ENCODE assay signal across 14 mouse cellular contexts in the genomic region with DNA sequence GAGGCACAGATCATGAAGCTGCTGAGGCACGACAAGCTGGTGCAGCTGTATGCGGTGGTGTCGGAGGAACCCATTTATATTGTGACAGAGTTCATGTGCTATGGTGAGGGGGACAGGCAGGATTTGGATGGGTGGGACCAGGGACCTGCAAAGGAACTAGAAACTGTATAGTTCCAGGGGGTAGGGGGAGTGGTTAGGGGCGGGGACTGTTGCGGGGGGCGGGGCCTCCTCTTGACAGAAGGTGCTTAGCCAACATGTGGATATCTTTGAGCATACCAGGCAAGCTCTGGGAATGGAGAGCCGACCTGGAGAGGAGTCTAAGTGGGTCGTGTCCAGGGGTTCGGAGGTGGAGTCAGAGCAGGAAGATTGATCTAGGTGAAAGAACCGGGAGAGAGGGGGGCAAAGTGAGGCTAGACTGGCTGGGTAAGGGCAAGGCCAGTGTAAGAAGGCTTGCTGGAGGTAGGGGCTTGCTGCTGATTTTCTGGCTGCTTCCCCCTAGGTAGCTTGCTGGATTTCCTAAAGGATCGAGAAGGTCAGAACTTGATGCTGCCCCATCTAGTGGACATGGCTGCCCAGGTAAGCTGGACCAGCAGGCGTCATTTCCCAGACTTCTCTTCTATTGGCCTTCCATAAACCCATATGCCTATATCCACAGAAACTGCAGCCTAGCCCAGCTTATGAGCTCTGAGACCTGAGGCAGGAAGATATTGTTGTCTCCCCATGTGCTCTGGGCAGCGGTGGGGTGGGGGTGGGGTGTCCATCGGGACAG. TPM values are rescaled to one million over a fixed set of nuclear protein-coding genes. Genes with fewer than 3 reads are reported as not detected.
DNase-seq lines count a peak whose midpoint lies in the region; ATAC-seq and TF ChIP-seq lines count a peak whose summit lies in the region.
"Had no signal": no experiment of that assay in that cellular context is flagged by ENCODE, and none has a peak within 500 bp of the region (broad histone marks: within the 10 kb centered on the region; RNA-seq: fewer than 3 reads in every experiment).

No protein-coding gene starts in this region.

- no peaks in the 10 kb centered on the region for H3K4me1 ChIP-seq in hindbrain, postnatal 0 days (ENCODE audit: insufficient read depth, low read length)
- peaks cover 1% of the 10 kb centered on the region for H3K4me1 ChIP-seq in hindbrain, embryonic 16.5 days (ENCODE audit: control insufficient read depth, insufficient read depth, low read depth, low read length)
- H3K4me1 ChIP-seq in lung, postnatal 0 days (ENCODE audit: insufficient read depth, low read depth, low read length), result no peaks in the 10 kb centered on the region
- peaks cover 35% of the 10 kb centered on the region for H3K4me1 ChIP-seq in embryonic facial prominence, embryonic 10.5 days
- H3K4me1 ChIP-seq in stomach, postnatal 0 days (replicated peaks; ENCODE audit: control insufficient read depth, insufficient read depth), result no peaks in the 10 kb centered on the region
- peaks cover 20% of the 10 kb centered on the region for H3K4me1 ChIP-seq in forebrain, embryonic 10.5 days

- no peak for TF ChIP-seq CTCF in hindbrain, postnatal 0 days (IDR thresholded peaks at IDR 0.05; ENCODE audit: low read depth)
- TF ChIP-seq CTCF in lung, postnatal 0 days (IDR thresholded peaks at IDR 0.05), result peak; percentile 33
- TF ChIP-seq CTCF in stomach, postnatal 0 days (IDR thresholded peaks at IDR 0.05; ENCODE audit: low read depth), result peak; percentile 34; the same call in 1 of the 2 replicates

- 0 out of 2 replicates have a peak, but pooled peaks have one; percentile 24 for ATAC-seq in hindbrain, postnatal 0 days
- no peak for ATAC-seq in hindbrain, embryonic 16.5 days
- no peak for ATAC-seq in lung, postnatal 0 days
- no peak for ATAC-seq in stomach, postnatal 0 days (ENCODE audit: low FRiP score, low TSS enrichment)

- H3K4me3 ChIP-seq in hindbrain, postnatal 0 days (ENCODE audit: low read length), result no peak overlapping the region
- H3K4me3 ChIP-seq in hindbrain, embryonic 16.5 days (ENCODE audit: low read length), result no peak overlapping the region
- H3K4me3 ChIP-seq in lung, postnatal 0 days (ENCODE audit: low read depth, low read length), result no peak overlapping the region
- no peak overlapping the region for H3K4me3 ChIP-seq in embryonic facial prominence, embryonic 10.5 days
- no peak overlapping the region for H3K4me3 ChIP-seq in stomach, postnatal 0 days (ENCODE audit: low read depth, low read length)
- H3K4me3 ChIP-seq in forebrain, embryonic 10.5 days, result no peak overlapping the region
- H3K4me3 ChIP-seq: liver, embryonic 15.5 days; megakaryocyte, embryonic 14.5 days had no signal

- no peaks in the 10 kb centered on the region for H3K9me3 ChIP-seq in hindbrain, postnatal 0 days (ENCODE audit: low read length)
- H3K9me3 ChIP-seq in hindbrain, embryonic 16.5 days (ENCODE audit: control insufficient read depth, low read length), result no peaks in the 10 kb centered on the region
- H3K9me3 ChIP-seq in lung, postnatal 0 days (ENCODE audit: low read length), result no peaks in the 10 kb centered on the region
- no peaks in the 10 kb centered on the region for H3K9me3 ChIP-seq in embryonic facial prominence, embryonic 10.5 days
- no peaks in the 10 kb centered on the region for H3K9me3 ChIP-seq in stomach, postnatal 0 days (ENCODE audit: control insufficient read depth, low read length)
- no peaks in the 10 kb centered on the region for H3K9me3 ChIP-seq in forebrain, embryonic 10.5 days
- H3K9me3 ChIP-seq: liver, embryonic 15.5 days; megakaryocyte, embryonic 14.5 days had no signal

- 48% methylated on average over 14 of the region's 14 CpGs for WGBS in hindbrain, postnatal 0 days
- WGBS in hindbrain, embryonic 16.5 days, result 56% methylated on average over 14 of the region's 14 CpGs
- 39% methylated on average over 13 of the region's 14 CpGs for WGBS in lung, postnatal 0 days
- WGBS in embryonic facial prominence, embryonic 10.5 days, result 47% methylated on average over 14 of the region's 14 CpGs
- 41% methylated on average over 14 of the region's 14 CpGs for WGBS in stomach, postnatal 0 days
- WGBS in forebrain, embryonic 10.5 days, result 49% methylated on average over 14 of the region's 14 CpGs

- no peak overlapping the region for H3K4me2 ChIP-seq in hindbrain, postnatal 0 days (ENCODE audit: low read depth, low read length)
- no peak overlapping the region for H3K4me2 ChIP-seq in hindbrain, embryonic 16.5 days (ENCODE audit: low read length)
- H3K4me2 ChIP-seq in lung, postnatal 0 days (replicated peaks; ENCODE audit: low read depth, low read length), result no peak overlapping the region
- H3K4me2 ChIP-seq in stomach, postnatal 0 days (replicated peaks; ENCODE audit: low read depth), result no peak overlapping the region
- H3K4me2 ChIP-seq: liver, embryonic 15.5 days had no signal

- no peak overlapping the region for H3K27ac ChIP-seq in hindbrain, postnatal 0 days
- H3K27ac ChIP-seq in hindbrain, embryonic 16.5 days (ENCODE audit: low read depth, low read length), result no peak overlapping the region
- no peak overlapping the region for H3K27ac ChIP-seq in lung, postnatal 0 days (ENCODE audit: low read length)
- no peak overlapping the region for H3K27ac ChIP-seq in embryonic facial prominence, embryonic 10.5 days (replicated peaks)
- H3K27ac ChIP-seq in stomach, postnatal 0 days (replicated peaks), result no peak overlapping the region
- H3K27ac ChIP-seq in forebrain, embryonic 10.5 days, result no peak overlapping the region
- H3K27ac ChIP-seq: liver, embryonic 15.5 days had no signal

- no peak overlapping the region for H3K9ac ChIP-seq in hindbrain, postnatal 0 days (replicated peaks; ENCODE audit: low read length)
- H3K9ac ChIP-seq in hindbrain, embryonic 16.5 days (ENCODE audit: low read depth, low read length), result no peak overlapping the region
- no peak overlapping the region for H3K9ac ChIP-seq in lung, postnatal 0 days (replicated peaks; ENCODE audit: low read depth)
- H3K9ac ChIP-seq in stomach, postnatal 0 days (ENCODE audit: low read length), result no peak overlapping the region
- H3K9ac ChIP-seq: liver, embryonic 15.5 days had no signal

- no peak for TF ChIP-seq EP300 in lung, postnatal 0 days (IDR thresholded peaks at IDR 0.05)
- no peak for TF ChIP-seq EP300 in stomach, postnatal 0 days (optimal IDR thresholded peaks at IDR 0.05)

- no peaks in the 10 kb centered on the region for H3K27me3 ChIP-seq in hindbrain, postnatal 0 days (ENCODE audit: insufficient read depth, low read length)
- no peaks in the 10 kb centered on the region for H3K27me3 ChIP-seq in hindbrain, embryonic 16.5 days (replicated peaks; ENCODE audit: control insufficient read depth, insufficient read depth, low read length)
- no peaks in the 10 kb centered on the region for H3K27me3 ChIP-seq in lung, postnatal 0 days (replicated peaks; ENCODE audit: insufficient read depth, low read length)
- no peaks in the 10 kb centered on the region for H3K27me3 ChIP-seq in embryonic facial prominence, embryonic 10.5 days (replicated peaks; ENCODE audit: low read depth, poor library complexity, severe bottlenecking)
- H3K27me3 ChIP-seq in stomach, postnatal 0 days (ENCODE audit: control insufficient read depth, insufficient read depth, low read length), result no peaks in the 10 kb centered on the region
- no peaks in the 10 kb centered on the region for H3K27me3 ChIP-seq in forebrain, embryonic 10.5 days (ENCODE audit: poor library complexity, severe bottlenecking)

- H3K36me3 ChIP-seq in hindbrain, postnatal 0 days (ENCODE audit: insufficient read depth, low read length), result no peaks in the 10 kb centered on the region
- H3K36me3 ChIP-seq in hindbrain, embryonic 16.5 days (ENCODE audit: control insufficient read depth, insufficient read depth, low read length), result no peaks in the 10 kb centered on the region
- no peaks in the 10 kb centered on the region for H3K36me3 ChIP-seq in lung, postnatal 0 days (ENCODE audit: insufficient read depth, low read length)
- no peaks in the 10 kb centered on the region for H3K36me3 ChIP-seq in embryonic facial prominence, embryonic 10.5 days (replicated peaks)
- no peaks in the 10 kb centered on the region for H3K36me3 ChIP-seq in stomach, postnatal 0 days (ENCODE audit: control insufficient read depth, insufficient read depth, low read length)
- H3K36me3 ChIP-seq in forebrain, embryonic 10.5 days (replicated peaks), result no peaks in the 10 kb centered on the region
- H3K36me3 ChIP-seq: liver, embryonic 15.5 days had no signal

- no peak for DNase-seq in hindbrain, postnatal 0 days (ENCODE audit: low spot score)
- no peak for DNase-seq in lung, postnatal 0 days (ENCODE audit: low spot score)
- no peak for DNase-seq in lung, postnatal 25 days (ENCODE audit: low spot score)
- DNase-seq in embryonic facial prominence, embryonic 10.5 days (ENCODE audit: low spot score), result peak; percentile 22
- DNase-seq in stomach, postnatal 0 days (ENCODE audit: low spot score), result no peak
- no peak for DNase-seq in forebrain, embryonic 10.5 days (ENCODE audit: extremely low spot score, low spot score)
- DNase-seq: adrenal gland, adult 8-10 months; heart, adult 18-20 months; heart, postnatal 36 days; right cerebral cortex, postnatal 25 days; thymus, adult 2 months had no signal

RNA-seq across cellular contexts. Expression of a gene that starts 13.4 kb away (rescaled TPM):
- total RNA-seq in hindbrain, postnatal 0 days (2014; rRNA removed), result 88.2 and 106 TPM in 2 replicates
- polyA plus RNA-seq in hindbrain, postnatal 0 days (2015; fragmentation: Nextera tagmentation; extraction: Ambion mirVana), result 9.7 and 10.8 TPM in 2 replicates
- 10.4 and 11.6 TPM in 2 replicates for polyA plus RNA-seq in hindbrain, embryonic 16.5 days (2015; fragmentation: Nextera tagmentation; extraction: Ambion mirVana)
- polyA plus RNA-seq in lung, postnatal 0 days (2015; fragmentation: Nextera tagmentation; extraction: Ambion mirVana), result 3.9 and 4.4 TPM in 2 replicates
- 11.5 and 11.6 TPM in 2 replicates for polyA plus RNA-seq in embryonic facial prominence, embryonic 10.5 days (2016; fragmentation: Nextera tagmentation; extraction: Ambion mirVana)
- polyA plus RNA-seq in stomach, postnatal 0 days (2015; fragmentation: Nextera tagmentation; extraction: Ambion mirVana), result 2.8 and 3.2 TPM in 2 replicates
- polyA plus RNA-seq in forebrain, embryonic 10.5 days (2016; fragmentation: Nextera tagmentation; extraction: Ambion mirVana), result 5.8 and 7.4 TPM in 2 replicates

RNA-seq across cellular contexts. Expression of a gene that starts 23.8 kb away (rescaled TPM):
- total RNA-seq in hindbrain, postnatal 0 days (2014; rRNA removed), result 0.07 and 0.73 TPM in 2 replicates
- 0.19 and 0.39 TPM in 2 replicates for polyA plus RNA-seq in hindbrain, postnatal 0 days (2015; fragmentation: Nextera tagmentation; extraction: Ambion mirVana)
- 0.16 and 0.23 TPM in 2 replicates for polyA plus RNA-seq in hindbrain, embryonic 16.5 days (2015; fragmentation: Nextera tagmentation; extraction: Ambion mirVana)
- polyA plus RNA-seq in lung, postnatal 0 days (2015; fragmentation: Nextera tagmentation; extraction: Ambion mirVana), result 4.0 and 4.7 TPM in 2 replicates
- 0.16 and 0.21 TPM in 2 replicates for polyA plus RNA-seq in embryonic facial prominence, embryonic 10.5 days (2016; fragmentation: Nextera tagmentation; extraction: Ambion mirVana)
- polyA plus RNA-seq in stomach, postnatal 0 days (2015; fragmentation: Nextera tagmentation; extraction: Ambion mirVana), result 0.15 and 0.18 TPM in 2 replicates
- polyA plus RNA-seq in forebrain, embryonic 10.5 days (2016; fragmentation: Nextera tagmentation; extraction: Ambion mirVana), result 0.06 and 0.11 TPM in 2 replicates
